Mouse (Mus musculus) hindbrain, embryonic 12.5 days (tissue): ENCODE data around the gene Lad1. TPM values are rescaled to one million over a fixed set of nuclear protein-coding genes. Genes with fewer than 3 reads are reported as not detected.

Source experiments
- ATAC-seq: fragments of 200-750 bp; cut with Nextera tagmentation; 2 replicates; pipeline ENCODE4 v1.8.0; 2017; ENCODE audit warnings: moderate TSS enrichment; ENCODE audit not compliant: low FRiP score
- H3K27ac ChIP-seq: fragments of 300-500 bp; sonication (generic); 2 replicates; pipeline ENCODE4 v1.5.1; 2016; ENCODE audit warnings: mild to moderate bottlenecking
- H3K27me3 ChIP-seq: fragments of 300-500 bp; sonication (generic); 2 replicates; pipeline ENCODE4 v1.6.1; 2016; ENCODE audit warnings: mild to moderate bottlenecking
- H3K36me3 ChIP-seq: fragments of 300-500 bp; sonication (generic); 2 replicates; pipeline ENCODE4 v1.6.1; 2016; ENCODE audit warnings: mild to moderate bottlenecking
- H3K4me1 ChIP-seq: fragments of 300-500 bp; sonication (generic); 2 replicates; pipeline ENCODE4 v1.6.1; 2016
- H3K4me2 ChIP-seq: fragments of 300-500 bp; sonication (generic); replicated peaks from 2 replicates; pipeline ENCODE4 v1.6.1; 2016; ENCODE audit warnings: mild to moderate bottlenecking
- H3K4me3 ChIP-seq: fragments of 300-500 bp; sonication (generic); 2 replicates; pipeline ENCODE4 v1.5.1; 2016; ENCODE audit warnings: mild to moderate bottlenecking
- H3K9ac ChIP-seq: fragments of 300-500 bp; sonication (generic); 2 replicates; pipeline ENCODE4 v1.6.1; 2016; ENCODE audit warnings: mild to moderate bottlenecking, moderate library complexity
- H3K9me3 ChIP-seq: fragments of 300-500 bp; sonication (generic); replicated peaks from 2 replicates; pipeline ENCODE4 v1.6.1; 2016; ENCODE audit warnings: mild to moderate bottlenecking
- WGBS: fragments of 180-500 bp; shearing (Covaris S2); methylation state at CpG from one replicate; pipeline ENCODE4 v1.1.7; 2016; 5-methylcytosine and 5-hydroxymethylcytosine counted together
- polyA plus RNA-seq: library from polyadenylated mRNA; unstranded; fragments of >200 nt; fragmentation: Nextera tagmentation; extraction: Ambion mirVana; gene quantifications from 2 replicates; pipeline ENCODE4 v1.2.1, GENCODE M21; 2016

Lad1 gene
- polyA plus RNA-seq, 1 experiment from 2014 or later = 3.5 TPM

- no peak for ATAC-seq
- Histone ChIP-seq H3K27me3 (no peaks in the 10 kb centered on the region; the same call in 1 of the 2 replicates), H3K4me2 (no peak overlapping the region), H3K4me1 (no peaks in the 10 kb centered on the region), H3K27ac (no peak overlapping the region), H3K36me3 (no peaks in the 10 kb centered on the region), H3K4me3 (no peak overlapping the region), H3K9me3 (no peaks in the 10 kb centered on the region), H3K9ac (no peak overlapping the region)
- 92% methylated on average over 4 of the region's 4 CpGs for WGBS
Observed at GRCm38 (mm10) chr1:135872991-135873390, 54.6 kb downstream of the Lad1 start.

GRCm38 (mm10) chr1:135877248-135877647, 58.9 kb downstream of the Lad1 start:
- Histone ChIP-seq H3K9ac (no peak overlapping the region), H3K4me1 (no peaks in the 10 kb centered on the region), H3K36me3 (no peaks in the 10 kb centered on the region), H3K27ac (no peak overlapping the region), H3K4me2 (no peak overlapping the region), H3K9me3 (no peaks in the 10 kb centered on the region), H3K4me3 (no peak overlapping the region), H3K27me3 (no peaks in the 10 kb centered on the region; the same call in 1 of the 2 replicates)
- 68% methylated on average over 2 of the region's 2 CpGs for WGBS
- no peak for ATAC-seq

GRCm38 (mm10) chr1:135882385-135883109, 64.1 kb downstream of the Lad1 start:
- H3K27ac ChIP-seq = no peak overlapping the region
- 78% methylated on average over 10 of the region's 10 CpGs for WGBS
- no peak overlapping the region for H3K4me2 ChIP-seq
- no peaks in the 10 kb centered on the region for H3K36me3 ChIP-seq
- no peaks in the 10 kb centered on the region for H3K27me3 ChIP-seq
- H3K4me3 ChIP-seq = no peak overlapping the region
- no peak overlapping the region for H3K9ac ChIP-seq
- ATAC-seq = no peak
- no peaks in the 10 kb centered on the region for H3K9me3 ChIP-seq
- H3K4me1 ChIP-seq = no peaks in the 10 kb centered on the region

Other genes starting within 250 kb of the Lad1 start
- gene Nav1, start 211.3 kb upstream of the Lad1 start, polyA plus RNA-seq = 35.9 and 41.0 TPM in 2 replicates
- 47.7 and 54.1 TPM in 2 replicates for gene Csrp1, start 98.5 kb upstream of the Lad1 start, polyA plus RNA-seq
- gene Phlda3, start 52.5 kb upstream of the Lad1 start, polyA plus RNA-seq = 18.3 and 19.1 TPM in 2 replicates
- 9.5 and 28.5 TPM in 2 replicates for gene Tnni1, start 39.2 kb upstream of the Lad1 start, polyA plus RNA-seq
- gene Tnnt2, start 17.8 kb downstream of the Lad1 start, polyA plus RNA-seq = 5.1 and 18.5 TPM in 2 replicates
- gene Pkp1, start 100.6 kb downstream of the Lad1 start, polyA plus RNA-seq = 0.35 and 0.39 TPM in 2 replicates
- not detected in 2 replicates for gene Igfn1, start 187.7 kb downstream of the Lad1 start, polyA plus RNA-seq
- gene Tmem9, start 189.6 kb downstream of the Lad1 start, polyA plus RNA-seq = 137 and 141 TPM in 2 replicates
- not detected in 2 replicates for gene Ascl5, start 232.2 kb downstream of the Lad1 start, polyA plus RNA-seq
- gene Cacna1s, start 234.2 kb downstream of the Lad1 start, polyA plus RNA-seq = 0.18 and 1.3 TPM in 2 replicates